Mouse (Mus musculus): ENCODE measurements around the gene Cel.

- TF ChIP-seq CTCF (IDR thresholded peaks at IDR 0.05; ENCODE audit: extremely low read depth, insufficient read depth, insufficient read length, insufficient replicate concordance) (no peak), POLR2A (IDR thresholded peaks at IDR 0.05; ENCODE audit: low read depth, low read length) (no peak)
Observed at GRCm38 (mm10) chr2:28549157-28549556, 14.0 kb downstream of the Cel start.

All from spleen, adult 2 months (tissue).